Mouse (Mus musculus): Measurements from ENCODE around the gene Acvr1. TPM values are rescaled to one million over a fixed set of nuclear protein-coding genes. Genes with fewer than 3 reads are reported as not detected.
A peak's percentile ranks its signal among the peaks of the same experiment; 100 is the strongest.

Gene Acvr1
- 5.0 and 7.7 TPM in 2 replicates for polyA plus RNA-seq (2012; ENCODE audit: insufficient read depth, insufficient read length, missing spikeins)

DNA sequence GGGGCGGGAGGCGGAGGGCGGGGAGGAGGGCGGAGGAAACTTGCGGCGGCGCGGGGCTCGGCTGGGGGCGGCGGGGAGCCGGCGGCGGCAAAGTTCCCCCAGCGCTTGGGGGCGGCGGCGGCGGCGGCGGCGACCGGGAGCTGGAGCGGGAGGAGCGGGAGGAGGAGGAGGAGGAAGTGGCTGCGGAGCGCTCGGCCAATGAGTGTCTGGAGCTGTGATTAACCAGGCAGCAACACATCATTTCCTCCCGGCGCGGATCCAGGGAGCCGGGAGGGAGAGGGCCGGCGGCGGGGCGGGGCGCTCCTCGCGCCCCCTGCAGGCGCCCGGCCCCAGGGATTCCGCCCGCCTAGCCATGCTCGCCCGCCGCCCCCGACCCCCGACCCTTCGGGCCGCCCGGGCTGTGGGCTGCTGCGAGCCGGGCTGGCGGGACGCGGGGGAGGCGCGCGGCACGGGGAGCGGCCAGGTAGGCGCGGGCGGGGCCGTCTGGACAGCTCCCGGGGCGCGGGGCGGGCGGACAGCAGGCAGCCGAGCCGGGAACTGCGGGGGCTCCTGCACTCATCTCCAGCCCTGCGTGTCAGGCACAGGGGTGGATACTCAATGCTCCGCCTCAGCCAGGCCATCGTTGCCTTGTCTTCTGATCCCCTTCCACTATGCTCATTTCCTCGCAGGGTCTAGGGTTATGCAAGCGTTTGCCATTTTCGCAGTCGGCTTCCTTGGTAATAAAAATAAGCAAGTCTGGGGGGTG lies at the start of gene Acvr1, which contains the start of gene Upp2:
Acvr1 (minus strand) TSS at position 92 of the 745 bp plus-strand sequence.
Upp2 (plus strand) TSS at position 233 of the 745 bp plus-strand sequence.
- H3K4me1 ChIP-seq (ENCODE audit: control insufficient read depth, insufficient read depth, insufficient read length, low read length), result peaks cover 27% of the 10 kb centered on the region
- peak within 1 kb of the TSS; percentile 100 for H3K4me3 ChIP-seq (ENCODE audit: insufficient read depth, low read depth, low read length)
- peak within 1 kb of the TSS; percentile 79 for H3K27ac ChIP-seq (replicated peaks; ENCODE audit: low read depth, low read length)

- H3K27ac ChIP-seq (replicated peaks; ENCODE audit: low read depth, low read length), result no peak overlapping the region
- no peaks in the 10 kb centered on the region for H3K4me1 ChIP-seq (ENCODE audit: control insufficient read depth, insufficient read depth, insufficient read length, low read length)
- H3K4me3 ChIP-seq (ENCODE audit: insufficient read depth, low read depth, low read length), result no peak overlapping the region
Measured at GRCm38 (mm10) chr2:58615766-58616165, 48.8 kb upstream of the Acvr1 start.

DNA sequence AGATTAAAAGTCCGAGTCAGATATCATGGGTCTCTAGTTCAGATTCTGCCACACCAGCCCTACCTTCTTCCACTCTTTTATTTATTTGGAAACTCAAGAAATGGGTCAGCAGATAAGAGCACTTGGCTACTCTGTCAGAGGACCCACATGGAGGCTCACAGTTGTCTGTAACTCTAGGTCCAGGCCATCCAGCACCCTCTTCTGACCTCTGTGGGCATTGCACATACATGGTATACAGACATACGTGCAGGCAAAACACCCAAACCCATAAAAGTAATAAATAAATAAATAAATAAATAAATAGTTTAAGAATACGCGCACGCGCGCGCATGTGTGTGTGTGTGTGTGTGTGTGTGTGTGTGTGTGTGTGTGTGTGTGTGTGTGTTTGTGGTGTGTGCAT lies 47.9 kb upstream of the Acvr1 start:
- Histone ChIP-seq H3K27ac (replicated peaks; ENCODE audit: low read depth, low read length) (no peak overlapping the region), H3K4me3 (ENCODE audit: insufficient read depth, low read depth, low read length) (no peak overlapping the region), H3K4me1 (ENCODE audit: control insufficient read depth, insufficient read depth, insufficient read length, low read length) (no peaks in the 10 kb centered on the region)

DNA sequence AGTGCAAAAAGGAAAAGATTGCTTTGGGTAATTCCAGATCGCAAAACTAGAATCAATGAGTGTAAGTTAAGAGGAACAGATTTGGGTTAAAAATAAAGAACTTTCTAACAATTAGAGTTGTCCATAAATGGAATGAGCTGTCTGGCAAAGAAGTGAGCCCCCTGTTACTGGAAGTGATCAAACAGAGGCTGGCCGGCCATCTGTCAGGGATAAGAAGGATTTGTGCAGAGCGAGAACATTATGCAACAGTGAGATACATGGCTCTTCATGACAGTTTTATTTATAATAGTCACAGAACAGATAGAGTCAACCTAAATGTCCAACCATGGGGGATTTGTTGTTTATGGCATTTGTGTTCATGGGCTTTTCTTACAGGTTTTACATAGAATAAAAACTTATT lies 46.8 kb upstream of the Acvr1 start:
- Histone ChIP-seq H3K4me3 (ENCODE audit: insufficient read depth, low read depth, low read length) (no peak overlapping the region), H3K4me1 (ENCODE audit: control insufficient read depth, insufficient read depth, insufficient read length, low read length) (no peaks in the 10 kb centered on the region), H3K27ac (replicated peaks; ENCODE audit: low read depth, low read length) (no peak overlapping the region)

GRCm38 (mm10) chr2:58604791-58605190 lies 37.8 kb upstream of the Acvr1 start:
- Histone ChIP-seq H3K4me3 (ENCODE audit: insufficient read depth, low read depth, low read length) (no peak overlapping the region), H3K27ac (replicated peaks; ENCODE audit: low read depth, low read length) (no peak overlapping the region), H3K4me1 (ENCODE audit: control insufficient read depth, insufficient read depth, insufficient read length, low read length) (no peaks in the 10 kb centered on the region)

GRCm38 (mm10) chr2:58603379-58603778 lies 36.4 kb upstream of the Acvr1 start:
- no peaks in the 10 kb centered on the region for H3K4me1 ChIP-seq (ENCODE audit: control insufficient read depth, insufficient read depth, insufficient read length, low read length)
- no peak overlapping the region for H3K4me3 ChIP-seq (ENCODE audit: insufficient read depth, low read depth, low read length)
- H3K27ac ChIP-seq (replicated peaks; ENCODE audit: low read depth, low read length), result no peak overlapping the region

DNA sequence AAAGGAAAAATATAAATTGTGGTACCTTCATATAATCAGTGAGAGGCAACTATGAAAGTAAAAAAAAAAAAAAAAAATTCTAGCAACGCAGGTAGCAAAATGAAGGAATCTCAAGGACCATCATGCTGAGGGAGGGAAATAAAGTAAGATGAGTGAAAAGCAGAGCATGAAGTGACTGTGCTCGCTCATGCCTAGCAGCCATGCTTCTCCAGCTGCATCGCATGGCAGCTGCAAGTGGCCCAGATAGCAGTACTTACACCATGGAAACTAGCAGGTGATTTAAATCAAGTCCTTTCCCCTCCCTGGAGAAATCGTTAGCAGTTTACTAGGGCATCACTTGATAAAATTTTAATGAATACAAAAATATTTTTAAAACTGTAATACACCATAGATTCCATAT lies 34.4 kb upstream of the Acvr1 start:
- Histone ChIP-seq H3K4me1 (ENCODE audit: control insufficient read depth, insufficient read depth, insufficient read length, low read length) (no peaks in the 10 kb centered on the region), H3K27ac (replicated peaks; ENCODE audit: low read depth, low read length) (no peak overlapping the region), H3K4me3 (ENCODE audit: insufficient read depth, low read depth, low read length) (no peak overlapping the region)

DNA sequence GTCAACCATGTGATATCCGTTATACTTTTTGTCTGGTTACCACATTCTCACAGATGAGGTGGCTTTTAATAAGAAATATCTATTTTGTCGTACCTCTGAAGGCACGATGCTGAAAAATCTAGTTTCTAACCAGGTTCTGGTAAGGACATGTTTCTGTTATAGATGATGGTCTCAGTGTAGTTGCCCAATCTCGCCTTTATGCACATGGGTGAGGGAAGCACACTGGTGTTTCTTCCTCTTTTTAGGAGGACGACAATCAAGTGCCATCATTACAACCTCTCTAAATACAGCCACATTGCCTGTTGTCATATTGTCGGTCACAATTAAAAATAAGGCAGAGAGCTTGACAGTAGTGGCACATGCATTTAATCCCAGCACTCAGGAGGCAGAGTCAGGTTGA lies 32.7 kb upstream of the Acvr1 start:
- H3K4me1 ChIP-seq (ENCODE audit: control insufficient read depth, insufficient read depth, insufficient read length, low read length), result peaks cover 5% of the 10 kb centered on the region; the same call in 1 of the 2 replicates
- H3K4me3 ChIP-seq (ENCODE audit: insufficient read depth, low read depth, low read length), result no peak overlapping the region
- H3K27ac ChIP-seq (replicated peaks; ENCODE audit: low read depth, low read length), result no peak overlapping the region

DNA sequence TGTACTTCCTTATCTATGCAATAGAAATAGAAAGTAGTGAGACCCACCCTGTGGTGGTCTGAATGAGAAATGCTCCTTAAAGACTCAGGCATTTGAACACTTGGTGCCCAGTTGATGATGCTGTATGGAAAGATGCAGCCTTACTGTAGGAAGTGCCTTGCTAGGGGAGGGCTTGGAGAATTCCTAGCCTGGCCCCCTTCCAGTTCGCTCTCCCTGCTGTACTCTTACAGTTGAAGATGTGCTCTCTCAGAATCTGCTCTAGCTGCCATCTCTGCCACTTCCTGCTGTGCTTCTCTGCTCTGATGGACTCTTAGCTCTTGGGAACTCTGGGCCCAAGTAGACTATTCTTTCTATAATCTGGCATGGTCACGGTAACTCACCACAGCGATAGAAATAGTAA lies 30.6 kb upstream of the Acvr1 start:
- no peak overlapping the region for H3K4me3 ChIP-seq (ENCODE audit: insufficient read depth, low read depth, low read length)
- peaks cover 6% of the 10 kb centered on the region; the same call in 1 of the 2 replicates for H3K4me1 ChIP-seq (ENCODE audit: control insufficient read depth, insufficient read depth, insufficient read length, low read length)
- H3K27ac ChIP-seq (replicated peaks; ENCODE audit: low read depth, low read length), result no peak overlapping the region

DNA sequence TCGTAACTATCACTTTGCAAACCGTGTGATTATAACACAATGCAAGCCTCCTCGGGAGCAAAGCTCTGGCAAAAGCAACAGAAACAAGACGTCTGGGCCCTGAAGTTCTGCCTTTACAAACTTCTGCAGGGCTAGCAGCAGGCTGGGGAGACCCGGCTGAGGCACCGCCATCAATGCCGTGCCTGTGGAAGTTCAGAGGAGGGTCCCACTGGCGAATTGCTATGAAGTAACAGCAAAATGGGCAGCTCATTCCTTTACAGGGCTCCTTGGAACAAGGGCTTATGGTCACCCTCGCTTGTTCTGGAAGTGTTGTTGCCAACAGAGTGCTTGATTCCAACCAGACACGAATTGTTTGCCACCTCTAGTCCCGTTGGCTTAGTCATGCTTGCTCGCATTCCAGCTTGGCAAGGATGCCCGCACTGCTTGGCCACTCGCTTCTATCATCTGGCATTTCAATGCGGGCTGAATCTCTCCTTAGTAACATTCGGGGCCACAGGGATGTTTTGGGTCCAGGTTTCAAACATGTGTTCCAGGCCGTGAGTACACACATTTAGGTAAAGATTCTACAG lies 29.9 kb upstream of the Acvr1 start:
- Histone ChIP-seq H3K27ac (replicated peaks; ENCODE audit: low read depth, low read length) (peak overlapping the region; percentile 41; the same call in 1 of the 2 replicates), H3K4me3 (ENCODE audit: insufficient read depth, low read depth, low read length) (peak overlapping the region; percentile 22; the same call in 1 of the 2 replicates), H3K4me1 (ENCODE audit: control insufficient read depth, insufficient read depth, insufficient read length, low read length) (peaks cover 6% of the 10 kb centered on the region; the same call in 1 of the 2 replicates)

- Histone ChIP-seq H3K4me3 (ENCODE audit: insufficient read depth, low read depth, low read length) (no peak overlapping the region), H3K27ac (replicated peaks; ENCODE audit: low read depth, low read length) (no peak overlapping the region)
Measured at GRCm38 (mm10) chr2:58595350-58595749, 28.4 kb upstream of the Acvr1 start.

DNA sequence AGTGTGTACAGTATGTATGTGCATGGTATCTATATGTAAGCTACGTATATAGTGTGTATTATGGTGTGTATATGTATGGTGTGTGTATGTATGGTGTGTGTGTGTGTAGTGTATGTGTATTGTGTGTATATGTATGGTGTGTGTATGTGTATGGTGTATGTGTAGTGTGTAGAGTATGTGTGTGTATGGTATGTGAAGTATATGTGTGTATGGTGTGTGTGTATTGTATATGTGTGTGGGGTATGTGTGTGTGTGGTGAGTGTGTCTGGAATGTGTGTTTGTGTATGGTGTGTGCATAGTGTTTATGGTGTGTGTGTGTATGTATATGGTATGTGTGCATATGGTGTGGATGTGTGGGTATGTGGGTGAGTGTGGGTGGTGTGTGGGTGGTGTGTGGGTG lies 23.1 kb upstream of the Acvr1 start:
- H3K4me1 ChIP-seq (ENCODE audit: control insufficient read depth, insufficient read depth, insufficient read length, low read length), result peaks cover 8% of the 10 kb centered on the region; the same call in 1 of the 2 replicates
- no peak overlapping the region for H3K4me3 ChIP-seq (ENCODE audit: insufficient read depth, low read depth, low read length)
- no peak overlapping the region for H3K27ac ChIP-seq (replicated peaks; ENCODE audit: low read depth, low read length)

More at GRCm38 (mm10) chr2:58595350-58595749, 28.4 kb upstream of the Acvr1 start:
- peaks cover 6% of the 10 kb centered on the region; the same call in 1 of the 2 replicates for H3K4me1 ChIP-seq (ENCODE audit: control insufficient read depth, insufficient read depth, insufficient read length, low read length)

DNA sequence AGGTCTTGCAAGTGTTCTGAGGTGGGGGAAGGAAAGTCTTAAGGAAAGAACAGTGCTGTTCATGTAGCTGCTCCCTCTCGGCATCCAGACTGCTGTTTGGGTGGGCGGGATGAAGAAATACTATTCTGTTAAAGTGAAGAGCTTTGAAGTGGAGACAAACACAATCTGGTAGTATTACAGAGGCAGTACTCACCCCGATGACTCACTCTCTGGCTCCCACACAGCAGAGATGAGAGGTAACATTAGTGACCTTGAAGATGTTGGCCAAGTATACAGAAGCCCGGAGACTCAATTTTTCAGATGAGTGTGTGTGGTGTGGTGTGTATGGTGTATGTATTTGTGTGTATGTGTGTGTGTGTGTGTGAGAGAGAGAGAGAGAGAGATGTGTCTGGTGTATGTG lies 22.7 kb upstream of the Acvr1 start:
- Histone ChIP-seq H3K4me1 (ENCODE audit: control insufficient read depth, insufficient read depth, insufficient read length, low read length) (peaks cover 4% of the 10 kb centered on the region; the same call in 1 of the 2 replicates), H3K4me3 (ENCODE audit: insufficient read depth, low read depth, low read length) (no peak overlapping the region), H3K27ac (replicated peaks; ENCODE audit: low read depth, low read length) (no peak overlapping the region; the same call in 1 of the 2 replicates)

DNA sequence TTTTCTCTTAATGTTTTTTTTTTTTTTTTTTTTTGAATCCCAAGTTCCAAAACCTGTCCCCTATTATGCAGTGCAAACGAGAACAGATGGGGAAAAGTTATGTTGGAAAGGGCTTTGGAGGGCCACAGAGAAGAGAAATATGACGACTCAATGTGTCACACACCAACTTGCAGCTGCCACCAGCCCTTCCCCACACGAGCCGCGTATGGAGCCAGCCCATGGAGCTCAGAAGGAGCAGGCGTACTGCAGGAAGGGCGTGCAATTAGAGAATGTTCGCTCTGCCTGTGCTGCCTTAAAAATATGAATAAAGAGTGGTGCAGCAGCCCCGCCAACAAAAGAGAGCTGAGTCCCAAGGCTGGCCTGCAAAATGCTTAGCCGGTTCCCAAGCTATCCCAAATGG lies 19.4 kb upstream of the Acvr1 start:
- Histone ChIP-seq H3K4me3 (ENCODE audit: insufficient read depth, low read depth, low read length) (no peak overlapping the region), H3K4me1 (ENCODE audit: control insufficient read depth, insufficient read depth, insufficient read length, low read length) (peaks cover 4% of the 10 kb centered on the region; the same call in 1 of the 2 replicates)

GRCm38 (mm10) chr2:58574167-58574566 lies 7.2 kb upstream of the Acvr1 start:
- Histone ChIP-seq H3K4me1 (ENCODE audit: control insufficient read depth, insufficient read depth, insufficient read length, low read length) (no peaks in the 10 kb centered on the region), H3K27ac (replicated peaks; ENCODE audit: low read depth, low read length) (no peak overlapping the region), H3K4me3 (ENCODE audit: insufficient read depth, low read depth, low read length) (no peak overlapping the region)

More for the DNA sequence above, 19.4 kb upstream of the Acvr1 start:
- H3K27ac ChIP-seq (replicated peaks; ENCODE audit: low read depth, low read length), result no peak overlapping the region

Measured in brown adipose tissue, adult 24 weeks (tissue).